Mouse (Mus musculus) G1E (cell line): ENCODE data around the gene Zbtb8a. TPM values are rescaled to one million over a fixed set of nuclear protein-coding genes. Genes with fewer than 3 reads are reported as not detected.

Experiments
- ATAC-seq: 2 replicates; pipeline ENCODE4 v1.8.0; 2016; ENCODE audit warnings: mild to moderate bottlenecking; ENCODE audit not compliant: insufficient number of reproducible peaks, poor library complexity, low FRiP score, severe bottlenecking; ENCODE audit errors: extremely low read depth
- DNase-seq: peaks from one replicate; pipeline ENCODE4 v3.0.0; 2012; ENCODE audit warnings: low spot score
- H3K27me3 ChIP-seq: 2 replicates; pipeline ENCODE4 v1.6.1; 2012; ENCODE audit warnings: mild to moderate bottlenecking, low read length, inconsistent platforms; ENCODE audit not compliant: insufficient read depth
- H3K36me3 ChIP-seq: replicated peaks from 2 replicates; pipeline ENCODE3; 2012; ENCODE audit warnings: mild to moderate bottlenecking, inconsistent platforms
- H3K4me1 ChIP-seq: 2 replicates; pipeline ENCODE4 v1.6.1; 2012; ENCODE audit warnings: low read depth, low read length, inconsistent platforms, mixed read lengths; ENCODE audit not compliant: insufficient read depth
- H3K4me3 ChIP-seq: 2 replicates; pipeline ENCODE4 v1.5.1; 2012; ENCODE audit warnings: low read depth, mild to moderate bottlenecking, inconsistent platforms, low read length, moderate library complexity, mixed read lengths
- H3K9me3 ChIP-seq: replicated peaks from 2 replicates; pipeline ENCODE4 v1.6.1; 2012; ENCODE audit warnings: inconsistent platforms
- CTCF ChIP-seq: IDR thresholded peaks from 2 replicates; pipeline ENCODE4 v1.5.1; 2012; ENCODE audit warnings: low read depth, low read length, inconsistent platforms, mixed read lengths
- GATA1 ChIP-seq: IDR thresholded peaks from 2 replicates; pipeline ENCODE4 v1.6.1; 2012; ENCODE audit warnings: borderline replicate concordance, low read length, inconsistent platforms, mixed read lengths
- GATA2 ChIP-seq: IDR thresholded peaks from 2 replicates; pipeline ENCODE4 v1.6.1; 2012; ENCODE audit warnings: low read depth, low read length, inconsistent platforms, borderline replicate concordance
- POLR2AphosphoS5 ChIP-seq: IDR thresholded peaks from 2 replicates; pipeline ENCODE4 v1.6.1; 2012; ENCODE audit warnings: low read depth, low read length, inconsistent platforms; ENCODE audit not compliant: insufficient replicate concordance
- TAL1 ChIP-seq: conservative IDR thresholded peaks from 2 replicates; pipeline ENCODE4 v1.6.1; 2012; ENCODE audit warnings: low read depth, low read length, inconsistent platforms, mixed read lengths
- polyA plus RNA-seq: library from polyadenylated mRNA; stranded (reverse); fragments of >175 nt; gene quantifications from 2 replicates; pipeline ENCODE4 v1.2.3, GENCODE M21; 2012
- total RNA-seq, 2 experiments: library from RNA; stranded (forward) in 1 of 2; stranded (reverse) in 1 of 2; fragments of 200-1000 nt in 1 of 2; fragments of >200 nt in 1 of 2; fragmentation: Nextera tagmentation in 1 of 2; gene quantifications; 2 replicates each; pipeline ENCODE4 v1.2.3; 2014 to 2017

Zbtb8a gene
- total and polyA plus RNA-seq, 3 experiments: 0.14 to 0.87 TPM; not detected in 1

- H3K36me3 ChIP-seq: no peaks in the 10 kb centered on the region
- no peak overlapping the region for H3K4me3 ChIP-seq
- no peaks in the 10 kb centered on the region; the same call in 1 of the 2 replicates for H3K4me1 ChIP-seq
- H3K9me3 ChIP-seq: no peaks in the 10 kb centered on the region
- TF ChIP-seq TAL1: no peak
- no peak for TF ChIP-seq POLR2AphosphoS5
- no peak for TF ChIP-seq CTCF
- TF ChIP-seq GATA2: no peak
- DNase-seq (no peak), ATAC-seq (no peak)
- H3K27me3 ChIP-seq: peaks cover 11% of the 10 kb centered on the region; the same call in 1 of the 2 replicates
Observed at GRCm38 (mm10) chr4:129399813-129400212, 21.9 kb upstream of the Zbtb8a start.

DNA sequence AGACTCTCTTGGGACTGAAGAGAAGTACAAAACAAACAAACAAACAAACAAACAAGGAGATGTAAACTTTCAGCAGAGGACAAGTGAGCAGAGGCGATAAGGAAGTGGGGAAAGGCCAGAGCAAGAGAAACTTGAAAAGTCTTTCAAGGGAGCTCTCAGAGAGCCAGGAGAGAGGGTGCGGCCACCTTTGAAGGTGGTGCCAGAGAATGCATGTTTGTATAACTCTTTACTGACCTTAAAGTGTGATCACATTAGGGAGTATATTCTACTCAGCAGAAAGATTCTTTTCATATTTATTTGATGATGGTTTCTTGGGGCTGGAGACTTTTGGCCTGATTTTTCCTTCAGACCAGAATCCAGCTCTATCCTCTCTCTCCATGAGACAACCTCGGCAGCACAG, 19.0 kb upstream of the Zbtb8a start:
- H3K36me3 ChIP-seq: no peaks in the 10 kb centered on the region
- TF ChIP-seq TAL1 (no peak), POLR2AphosphoS5 (no peak), CTCF (no peak), GATA2 (no peak), GATA1 (no peak)
- H3K4me3 ChIP-seq: no peak overlapping the region
- DNase-seq (no peak), ATAC-seq (no peak)
- H3K27me3 ChIP-seq: peaks cover 15% of the 10 kb centered on the region
- H3K9me3 ChIP-seq: no peaks in the 10 kb centered on the region
- H3K4me1 ChIP-seq: peaks cover 8% of the 10 kb centered on the region; the same call in 1 of the 2 replicates

DNA sequence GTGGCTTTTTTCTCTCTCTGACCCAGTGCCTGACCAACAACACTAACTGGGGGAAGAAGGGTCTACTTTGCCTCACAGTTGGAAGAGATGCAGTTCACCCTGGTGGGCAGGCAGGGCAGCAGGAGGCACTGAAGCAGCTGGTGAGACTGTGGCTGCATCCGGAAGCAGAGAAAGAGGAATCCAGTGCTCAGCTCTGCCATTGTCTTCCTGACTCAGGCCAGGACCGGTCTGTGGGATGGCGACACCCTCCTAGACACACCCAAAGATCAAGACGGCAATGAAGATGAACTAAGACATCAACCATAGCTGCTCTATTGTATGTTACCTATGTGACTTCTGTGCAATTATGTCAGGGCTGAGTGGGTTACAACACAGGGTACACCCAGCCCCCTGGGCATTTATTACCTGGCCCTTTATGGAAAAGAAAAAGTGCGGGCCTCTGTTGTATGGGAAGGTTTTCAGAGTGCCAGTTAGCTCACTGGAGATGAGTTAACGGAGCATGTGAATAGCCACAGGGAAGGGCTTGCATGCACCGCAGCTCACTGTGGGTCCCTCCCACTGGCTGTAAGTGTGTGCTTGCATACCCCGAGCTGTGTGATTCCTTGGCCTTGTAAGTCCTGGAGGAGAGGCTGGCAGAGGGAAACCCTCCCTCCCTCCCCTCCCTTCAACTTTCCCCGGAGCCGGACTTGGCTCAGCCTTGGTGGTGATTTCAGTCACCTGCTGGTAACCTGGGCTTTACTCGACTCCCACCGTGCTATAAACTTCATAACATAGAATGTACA, 16.4 kb upstream of the Zbtb8a start:
- Histone ChIP-seq H3K4me1 (peaks cover 8% of the 10 kb centered on the region; the same call in 1 of the 2 replicates), H3K27me3 (peaks cover 15% of the 10 kb centered on the region), H3K36me3 (no peaks in the 10 kb centered on the region), H3K4me3 (no peak overlapping the region), H3K9me3 (no peaks in the 10 kb centered on the region)
- no peak for TF ChIP-seq CTCF
- TF ChIP-seq POLR2AphosphoS5: no peak
- TF ChIP-seq TAL1: no peak
- no peak for TF ChIP-seq GATA2
- no peak for TF ChIP-seq GATA1
- no peak for ATAC-seq
- no peak for DNase-seq

- H3K27me3 ChIP-seq: peaks cover 12% of the 10 kb centered on the region
- no peak overlapping the region for H3K4me3 ChIP-seq
- no peak for TF ChIP-seq TAL1
- TF ChIP-seq GATA1: no peak
- TF ChIP-seq CTCF: no peak
- no peak for TF ChIP-seq POLR2AphosphoS5
- no peak for TF ChIP-seq GATA2
- no peak for DNase-seq
- no peaks in the 10 kb centered on the region for H3K36me3 ChIP-seq
- ATAC-seq: no peak
- peaks cover 26% of the 10 kb centered on the region for H3K4me1 ChIP-seq
- no peaks in the 10 kb centered on the region for H3K9me3 ChIP-seq
Observed at GRCm38 (mm10) chr4:129390936-129391557, 13.1 kb upstream of the Zbtb8a start.

GRCm38 (mm10) chr4:129390216-129390743, 12.4 kb upstream of the Zbtb8a start:
- H3K9me3 ChIP-seq: no peaks in the 10 kb centered on the region
- no peaks in the 10 kb centered on the region for H3K36me3 ChIP-seq
- ATAC-seq (no peak), DNase-seq (no peak)
- no peak overlapping the region for H3K4me3 ChIP-seq
- peaks cover 9% of the 10 kb centered on the region for H3K27me3 ChIP-seq
- TF ChIP-seq GATA2 (no peak), GATA1 (no peak), POLR2AphosphoS5 (no peak), TAL1 (no peak), CTCF (no peak)
- H3K4me1 ChIP-seq: peaks cover 33% of the 10 kb centered on the region

GRCm38 (mm10) chr4:129388404-129388803, 10.5 kb upstream of the Zbtb8a start:
- TF ChIP-seq GATA2 (no peak), GATA1 (no peak), CTCF (no peak), TAL1 (no peak), POLR2AphosphoS5 (no peak)
- DNase-seq: no peak
- H3K27me3 ChIP-seq: no peaks in the 10 kb centered on the region
- ATAC-seq: no peak
- no peaks in the 10 kb centered on the region for H3K9me3 ChIP-seq
- H3K4me3 ChIP-seq: no peak overlapping the region
- no peaks in the 10 kb centered on the region for H3K36me3 ChIP-seq
- peaks cover 37% of the 10 kb centered on the region for H3K4me1 ChIP-seq
